Mouse (Mus musculus): ENCODE data around the gene Cux1. TPM values are rescaled to one million over a fixed set of nuclear protein-coding genes. Genes with fewer than 3 reads are reported as not detected.
"Not testable (repeated sequence)": the region's sequence is repeated elsewhere in the genome, so short reads cannot be mapped to it uniquely, and the experiment has no call there.

Gene Cux1
- polyA plus RNA-seq, 1 experiment from 2014 or later: 126 TPM

GRCm38 (mm10) chr5:136475161-136475560 is 92.1 kb downstream of the Cux1 start:
- no peak for DNase-seq (ENCODE audit: low spot score)

GRCm38 (mm10) chr5:136474086-136474485 is 93.2 kb downstream of the Cux1 start:
- no peak for DNase-seq (ENCODE audit: low spot score)

GRCm38 (mm10) chr5:136473337-136473736 is 94.0 kb downstream of the Cux1 start:
- no peak for DNase-seq (ENCODE audit: low spot score)

- DNase-seq (ENCODE audit: low spot score): no peak
Observed at GRCm38 (mm10) chr5:136472846-136473245, 94.4 kb downstream of the Cux1 start.

- DNase-seq (ENCODE audit: low spot score): not testable (repeated sequence)
Observed at GRCm38 (mm10) chr5:136470985-136471735, 96.1 kb downstream of the Cux1 start.

GRCm38 (mm10) chr5:136469301-136469700 is 98.0 kb downstream of the Cux1 start:
- no peak for DNase-seq (ENCODE audit: low spot score)

GRCm38 (mm10) chr5:136467360-136467999 is 99.8 kb downstream of the Cux1 start:
- DNase-seq (ENCODE audit: low spot score): peak; percentile 42

- DNase-seq (ENCODE audit: low spot score): peak; percentile 78
Observed at GRCm38 (mm10) chr5:136465770-136466406, 101.4 kb downstream of the Cux1 start.

- no peak for DNase-seq (ENCODE audit: low spot score)
Observed at GRCm38 (mm10) chr5:136465366-136465765, 101.9 kb downstream of the Cux1 start.

- DNase-seq (ENCODE audit: low spot score): no peak
Observed at GRCm38 (mm10) chr5:136464849-136465248, 102.4 kb downstream of the Cux1 start.

- no peak for DNase-seq (ENCODE audit: low spot score)
Observed at GRCm38 (mm10) chr5:136464128-136464527, 103.2 kb downstream of the Cux1 start.

- no peak for DNase-seq (ENCODE audit: low spot score)
Observed at GRCm38 (mm10) chr5:136462613-136463012, 104.7 kb downstream of the Cux1 start.

- peak; percentile 79 for DNase-seq (ENCODE audit: low spot score)
Observed at GRCm38 (mm10) chr5:136459901-136460300, 107.4 kb downstream of the Cux1 start.

GRCm38 (mm10) chr5:136458893-136459499 is 108.3 kb downstream of the Cux1 start:
- no peak for DNase-seq (ENCODE audit: low spot score)

- no peak for DNase-seq (ENCODE audit: low spot score)
Observed at GRCm38 (mm10) chr5:136458102-136458863, 109.0 kb downstream of the Cux1 start.

- DNase-seq (ENCODE audit: low spot score): no peak
Observed at GRCm38 (mm10) chr5:136456395-136456794, 110.9 kb downstream of the Cux1 start.

- no peak for DNase-seq (ENCODE audit: low spot score)
Observed at GRCm38 (mm10) chr5:136452681-136453080, 114.6 kb downstream of the Cux1 start.

GRCm38 (mm10) chr5:136449801-136450200 is 117.5 kb downstream of the Cux1 start:
- peak; percentile 91 for DNase-seq (ENCODE audit: low spot score)

GRCm38 (mm10) chr5:136445967-136446366 is 121.3 kb downstream of the Cux1 start:
- DNase-seq (ENCODE audit: low spot score): no peak

- DNase-seq (ENCODE audit: low spot score): peak; percentile 79
Observed at GRCm38 (mm10) chr5:136442238-136443187, 124.8 kb downstream of the Cux1 start.
